Mouse (Mus musculus): ENCODE data around the gene Clgn.

- TF ChIP-seq CTCF (IDR thresholded peaks at IDR 0.05; ENCODE audit: insufficient read depth, low read length): no peak
- no peak for TF ChIP-seq POLR2A (IDR thresholded peaks at IDR 0.05; ENCODE audit: borderline replicate concordance, extremely low read depth, low read depth, low read length)
These were observed 53.4 kb downstream of the Clgn start for GRCm38 (mm10) chr8:83443052-83443400.
